Mouse (Mus musculus) layer of hippocampus, postnatal 14 days (tissue): ENCODE results near the gene Cdc73. TPM values are rescaled to one million over a fixed set of nuclear protein-coding genes. Genes with fewer than 3 reads are reported as not detected.
"Not testable (repeated sequence)": the region's sequence is repeated elsewhere in the genome, so short reads cannot be mapped to it uniquely, and the experiment has no call there.

Experiments used
- DNase-seq, 2 experiments: peaks; one replicate each; pipeline ENCODE4 v3.0.0; 2021 to 2022; ENCODE audit warnings: low spot score in 2 of 2, mixed read lengths in 1 of 2
- total RNA-seq, 2 experiments: library from RNA; stranded (reverse); gene quantifications; 2 replicates each; pipeline ENCODE4 v1.2.3; 2021

Cdc73 gene
- total RNA-seq, 2 experiments from 2014 or later, result 52.0 to 55.0 TPM

DNA sequence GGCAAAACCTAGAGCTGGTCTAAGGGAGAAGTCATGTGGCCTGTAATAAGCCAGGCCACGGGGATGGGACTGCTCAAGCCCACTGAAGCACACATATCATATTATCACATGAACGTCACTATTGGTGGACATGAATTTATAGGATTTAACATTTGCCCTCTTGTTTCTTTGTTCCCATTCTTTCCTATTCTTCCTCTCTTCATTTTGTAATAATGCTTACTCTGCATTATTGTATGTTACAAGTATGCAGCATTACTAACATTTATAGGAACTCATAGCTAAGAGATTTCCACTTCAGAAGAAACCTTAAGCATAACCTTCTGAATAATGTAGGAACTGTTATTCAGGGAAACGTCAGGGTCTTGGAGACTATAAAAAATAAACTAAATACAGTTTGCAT lies 17.8 kb downstream of the Cdc73 start:
- no peak for DNase-seq

DNA sequence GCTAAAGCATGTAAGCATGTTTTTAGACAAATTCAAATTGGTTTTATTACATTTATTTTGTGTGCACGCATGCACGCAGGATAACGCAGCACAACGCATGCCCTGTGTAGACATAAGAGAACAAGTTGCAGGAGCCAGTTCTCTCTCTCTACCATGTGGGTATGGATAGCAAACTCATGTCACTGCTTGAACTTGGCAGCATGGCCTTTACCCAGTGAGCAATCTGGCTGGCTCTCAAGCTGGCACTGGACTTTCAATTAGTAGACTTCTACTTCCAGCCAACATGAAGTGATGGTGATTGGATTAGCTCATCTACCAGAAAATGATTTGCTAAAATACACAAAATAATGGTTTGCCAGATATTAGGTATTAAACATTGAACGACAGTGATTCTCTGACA lies 21.6 kb downstream of the Cdc73 start:
- peak; percentile 14 to 72 for DNase-seq

DNA sequence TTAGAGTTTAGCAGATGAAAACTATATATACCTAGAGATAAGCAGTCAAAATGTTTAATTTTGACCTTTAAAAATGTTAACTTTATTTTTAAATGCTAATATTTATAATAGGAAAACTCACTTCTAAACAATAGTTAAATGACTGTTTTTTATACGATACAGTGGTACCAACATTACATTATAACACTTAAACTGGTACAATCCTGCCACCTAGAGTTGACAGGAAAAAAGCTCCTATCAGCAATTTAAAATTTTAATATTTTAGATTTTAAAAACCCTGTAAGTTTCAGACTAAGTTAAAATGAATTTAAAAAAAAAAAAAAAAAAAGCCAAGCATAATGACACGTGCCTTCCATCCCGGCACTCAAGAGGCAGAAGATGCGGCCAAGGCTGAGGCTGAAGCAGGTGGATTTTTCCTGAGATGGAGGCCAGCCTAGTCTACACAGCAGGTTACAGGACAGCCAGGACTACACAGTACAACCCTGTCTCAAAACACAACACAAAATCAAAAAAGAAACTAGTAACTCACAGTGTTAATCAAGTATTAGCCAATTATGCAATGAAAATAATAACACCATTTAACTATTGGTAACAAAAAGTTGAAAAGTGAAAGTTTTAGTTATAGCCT lies 26.8 kb downstream of the Cdc73 start:
- peak in 1 of 2 experiments; percentile 34 for DNase-seq

DNA sequence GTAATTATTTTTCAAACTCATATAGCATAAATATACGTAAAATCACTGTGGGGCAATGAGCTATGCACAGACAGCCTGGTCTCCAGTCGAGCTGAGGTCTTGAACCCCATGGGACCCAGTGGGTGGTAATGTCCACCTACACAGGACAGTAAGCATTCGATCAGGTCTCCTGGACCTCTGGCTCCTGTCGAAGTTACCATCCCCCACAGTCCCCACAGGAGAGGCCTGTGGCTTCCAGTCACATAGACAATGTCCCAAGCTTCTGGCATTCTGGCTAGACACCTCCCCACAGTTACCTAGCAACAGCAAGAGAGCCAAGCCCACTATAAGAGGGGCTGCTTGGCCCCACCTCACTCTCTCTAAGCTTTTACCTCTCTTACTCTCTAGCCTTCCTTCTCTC lies 37.9 kb downstream of the Cdc73 start:
- DNase-seq, result not testable (repeated sequence)

DNA sequence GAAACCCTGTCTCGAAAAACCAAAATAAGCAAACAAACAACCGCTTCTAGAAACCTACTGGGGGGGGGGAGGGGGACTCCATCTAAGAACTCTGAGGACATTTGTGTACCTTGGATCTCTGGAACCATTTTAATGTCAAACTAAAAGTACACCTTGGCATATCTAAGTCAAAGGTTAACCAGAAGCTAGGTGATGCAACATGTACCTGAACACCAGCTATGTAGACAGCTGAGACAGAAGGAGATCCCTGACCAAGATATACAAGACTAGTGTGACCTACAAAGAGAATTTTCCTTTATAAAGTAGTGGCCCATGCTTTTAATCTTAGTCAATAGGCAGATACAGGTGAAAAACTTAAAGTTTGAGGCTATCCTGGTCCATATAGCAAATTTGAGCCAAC lies 39.5 kb downstream of the Cdc73 start:
- DNase-seq, result no peak

DNA sequence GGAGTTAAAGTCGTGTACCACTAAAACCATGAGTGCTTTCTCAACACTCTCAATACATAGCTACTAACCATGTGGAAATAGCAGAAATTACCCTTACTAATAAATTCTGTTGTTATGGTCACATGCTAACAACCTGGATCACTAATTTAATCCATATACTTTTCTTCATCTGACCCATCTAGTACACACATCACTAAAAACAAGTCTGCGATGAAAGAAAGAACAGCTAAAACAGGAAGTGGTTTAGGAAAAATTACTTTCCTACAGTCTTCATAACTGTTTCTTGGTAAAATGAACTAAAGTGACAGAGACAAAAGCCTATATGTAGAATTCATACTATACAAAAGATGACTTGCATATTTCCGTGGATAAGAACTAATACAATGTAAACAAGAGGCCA lies 49.0 kb downstream of the Cdc73 start:
- no peak for DNase-seq

DNA sequence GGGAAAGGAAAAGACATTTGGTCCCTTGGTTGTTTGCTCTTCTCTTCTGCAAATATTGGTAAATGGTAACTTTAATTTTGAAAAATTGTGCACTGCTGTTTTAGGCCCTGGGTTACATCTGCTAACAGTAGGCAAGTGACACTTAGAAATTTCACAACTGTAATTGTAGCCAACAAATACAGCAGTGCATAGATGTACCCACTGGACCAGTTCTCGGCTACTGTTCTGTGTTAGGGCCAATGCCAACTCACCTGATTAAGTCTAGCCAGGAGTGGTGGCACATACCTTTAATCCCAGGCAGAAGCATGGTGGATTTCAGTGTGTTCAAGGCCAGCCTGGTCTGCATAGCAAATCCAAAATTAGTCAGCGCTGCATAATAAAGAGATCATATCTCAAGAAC lies 52.4 kb downstream of the Cdc73 start:
- no peak for DNase-seq

DNA sequence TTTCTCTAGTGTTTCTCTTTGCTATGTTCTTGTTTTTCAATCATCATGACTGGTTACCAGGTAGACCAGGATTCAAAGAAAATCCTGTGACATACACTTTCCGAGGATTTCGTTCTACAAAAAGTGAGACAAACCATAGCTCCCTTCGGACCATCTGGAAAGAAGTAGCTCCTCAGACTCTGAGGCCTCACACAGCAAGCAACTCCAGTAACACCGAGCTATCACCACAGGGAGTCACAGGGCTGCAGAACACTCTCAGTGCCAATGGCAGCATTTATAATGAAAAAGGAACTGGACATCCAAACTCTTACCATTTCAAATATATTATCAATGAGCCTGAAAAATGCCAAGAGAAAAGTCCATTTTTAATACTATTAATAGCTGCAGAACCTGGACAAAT lies 56.5 kb downstream of the Cdc73 start:
- no peak for DNase-seq

DNA sequence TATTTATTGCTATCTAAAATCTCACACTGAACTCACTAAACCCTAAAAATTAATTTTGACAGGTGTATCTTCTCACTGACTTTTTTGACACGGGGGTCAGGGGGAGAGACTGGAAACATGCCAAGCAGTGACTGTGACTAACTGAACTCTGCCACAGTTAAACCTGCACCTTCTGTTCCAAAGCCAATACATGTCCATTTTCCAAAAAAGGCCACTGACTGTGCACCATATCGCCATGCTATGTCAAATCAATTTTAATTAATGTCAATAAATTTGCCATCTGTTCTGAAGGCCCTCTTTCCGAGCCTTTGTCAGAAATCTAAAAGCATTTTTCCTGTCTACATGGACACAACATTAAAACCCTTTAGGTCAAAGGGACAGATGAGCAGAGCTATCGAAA lies 57.3 kb downstream of the Cdc73 start:
- no peak for DNase-seq

DNA sequence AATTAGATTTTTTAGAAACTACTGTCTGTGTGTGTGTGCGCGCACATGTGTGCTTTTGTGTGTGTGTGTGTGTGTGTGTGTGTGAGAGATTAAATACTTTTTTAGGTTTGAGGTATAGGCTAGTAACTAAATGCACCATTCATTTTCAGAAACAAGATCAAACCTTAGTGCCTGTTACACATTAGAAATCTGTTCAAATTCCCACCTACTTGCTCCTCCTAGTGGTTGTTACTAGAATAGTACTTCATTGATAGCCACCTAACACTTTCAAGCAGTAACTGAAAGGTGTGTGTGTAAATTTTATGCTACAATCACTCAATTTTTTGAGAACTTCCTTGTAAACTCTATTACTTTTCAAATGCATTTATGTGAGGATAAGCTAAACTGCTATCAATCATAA lies 58.5 kb downstream of the Cdc73 start:
- peak in 1 of 2 experiments; percentile 77 for DNase-seq

DNA sequence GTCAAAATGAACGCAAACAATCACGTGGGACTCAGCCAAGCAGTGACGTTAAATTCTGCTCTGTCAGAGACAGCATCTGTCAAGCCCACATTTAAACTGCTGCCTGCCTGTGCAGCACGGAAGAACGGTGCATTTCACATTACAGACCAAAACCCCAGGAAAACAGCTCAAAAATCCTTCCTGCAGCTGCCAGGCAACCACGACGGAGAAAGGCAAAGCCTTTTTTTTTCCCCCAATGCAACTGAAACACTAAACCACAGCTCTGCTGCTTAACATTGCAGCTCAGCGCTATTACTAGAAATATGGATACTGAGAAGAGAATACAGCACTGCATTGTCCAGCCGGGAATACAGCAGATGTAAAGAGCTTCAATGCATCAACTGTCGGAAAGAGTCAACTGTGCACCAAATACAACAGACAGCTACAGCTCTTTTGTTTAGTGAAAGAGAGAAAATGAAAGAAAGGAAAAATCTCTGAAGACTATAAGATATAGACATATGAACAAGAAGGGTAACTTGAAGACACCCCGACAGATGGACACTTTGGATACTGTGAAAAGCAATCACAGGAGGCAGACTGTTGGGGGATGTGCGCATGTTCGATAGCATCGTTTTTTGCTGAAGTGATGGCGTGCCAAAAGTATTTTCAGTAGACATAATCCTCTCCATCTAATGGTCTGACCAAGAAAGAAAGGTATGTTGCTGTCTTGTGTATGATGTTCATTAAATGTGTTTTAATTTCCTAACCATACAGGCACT lies 61.9 kb downstream of the Cdc73 start, which contains the start of gene B3galt2:
B3galt2 (plus strand) TSS at position 15 of the 758 bp plus-strand sequence.
- peak; percentile 71 to 85 for DNase-seq

DNA sequence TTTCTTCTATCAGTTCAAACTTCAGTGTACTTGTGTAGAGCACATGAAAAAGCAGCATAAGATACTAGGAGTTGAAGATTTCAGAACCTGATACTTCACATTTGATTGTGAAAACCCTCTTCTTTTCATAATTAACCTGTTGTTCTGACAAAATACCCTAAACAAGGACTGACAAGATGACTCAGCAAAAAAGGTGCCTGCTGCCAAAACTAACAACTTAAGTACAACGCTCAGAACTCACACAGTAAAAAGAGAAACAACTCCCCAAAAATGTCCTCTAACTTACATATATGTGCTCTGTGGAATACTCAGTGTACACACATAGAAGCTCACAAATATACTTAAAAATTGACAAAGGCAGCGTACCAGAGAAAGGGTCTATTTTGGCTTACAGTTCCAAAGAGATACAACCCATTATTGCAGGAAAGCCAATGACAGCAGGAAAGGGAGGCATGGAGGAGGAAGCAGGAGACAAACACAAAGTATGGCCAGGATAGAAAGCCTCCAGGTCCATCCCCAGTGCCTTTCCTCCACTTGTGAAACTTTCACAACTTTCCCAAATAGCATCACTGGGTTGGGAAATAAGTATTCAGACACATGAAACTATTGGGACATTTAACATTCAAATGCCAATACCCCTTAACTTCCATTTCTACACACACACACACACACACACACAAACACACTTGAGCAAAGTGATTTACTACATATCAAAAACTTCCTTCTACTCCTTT lies 69.7 kb downstream of the Cdc73 start:
- no peak for DNase-seq

DNA sequence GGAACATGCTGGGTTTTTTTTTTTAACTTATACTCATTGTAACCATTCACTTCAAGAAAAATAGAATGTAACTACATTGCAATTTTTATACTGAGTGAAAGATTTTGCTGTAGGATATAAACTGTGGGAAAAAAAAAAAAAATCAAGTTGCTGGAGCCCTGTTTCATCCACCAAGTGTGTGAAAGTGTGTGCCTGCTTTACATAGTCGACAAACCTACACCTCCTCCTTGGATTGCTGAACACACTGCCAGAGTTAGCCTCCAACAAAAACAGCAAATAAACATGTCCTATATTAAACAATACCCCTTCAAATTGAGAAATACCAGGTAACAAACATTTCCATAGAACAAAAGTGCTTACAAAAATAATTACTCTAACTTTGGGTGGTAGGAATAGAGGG lies 70.3 kb downstream of the Cdc73 start:
- DNase-seq, result no peak

DNA sequence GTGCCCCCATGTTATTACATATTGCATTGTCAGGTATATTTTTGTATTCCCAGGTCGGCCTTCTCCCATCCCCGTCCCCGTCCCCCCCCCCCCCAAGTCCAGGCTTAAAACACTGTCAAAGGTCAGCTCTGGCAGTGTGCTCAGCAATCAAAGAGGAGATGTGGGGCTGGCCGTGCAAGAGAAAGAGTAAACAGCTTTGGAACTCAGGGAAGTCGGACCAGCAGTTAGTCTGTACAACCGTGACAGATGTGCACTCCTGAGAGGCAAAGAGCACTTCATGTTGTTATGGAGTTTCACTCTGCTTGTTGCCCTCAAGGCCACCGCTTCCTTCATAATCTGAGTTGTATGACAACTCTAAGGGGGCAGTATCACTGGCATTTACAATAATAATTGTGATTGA lies 71.4 kb downstream of the Cdc73 start:
- DNase-seq, result no peak

DNA sequence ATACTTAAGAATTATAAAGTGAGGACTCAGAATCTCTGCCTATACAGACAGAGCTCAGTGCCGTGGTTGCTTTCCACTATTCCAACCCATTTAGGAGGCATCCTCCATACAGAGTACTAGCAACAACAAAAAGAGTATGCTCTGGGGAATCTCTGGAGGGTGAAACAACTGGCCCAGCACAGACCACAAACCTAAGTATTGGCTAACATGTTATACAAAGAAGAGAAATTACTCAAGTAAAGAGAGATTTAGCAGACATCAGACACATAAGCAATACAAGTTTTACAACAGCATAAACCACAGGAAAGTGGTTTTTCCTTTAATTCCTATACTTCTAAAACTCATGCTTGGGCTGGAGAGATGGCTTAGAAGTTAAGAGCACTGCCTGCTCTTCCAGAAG lies 80.1 kb downstream of the Cdc73 start:
- DNase-seq, result no peak

DNA sequence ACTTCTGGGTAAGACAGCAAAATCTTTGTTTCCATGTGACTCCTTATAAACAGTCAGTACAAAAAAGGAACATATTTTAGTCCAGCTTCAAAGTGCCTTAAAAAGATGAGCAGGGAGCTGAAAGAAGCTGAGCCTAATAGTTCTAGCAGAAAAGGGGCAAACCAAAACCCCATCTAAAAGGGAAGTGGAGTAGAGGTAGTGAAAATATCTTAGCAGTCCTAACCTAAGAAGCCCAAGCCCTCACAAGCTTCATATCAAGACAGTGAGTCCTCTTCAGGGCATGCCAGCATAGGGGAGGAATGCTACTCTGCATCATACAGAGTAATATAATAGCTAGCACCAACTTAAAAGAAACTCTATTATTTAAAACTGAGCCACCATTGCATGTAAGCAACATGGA lies 80.8 kb downstream of the Cdc73 start:
- DNase-seq, result no peak

DNA sequence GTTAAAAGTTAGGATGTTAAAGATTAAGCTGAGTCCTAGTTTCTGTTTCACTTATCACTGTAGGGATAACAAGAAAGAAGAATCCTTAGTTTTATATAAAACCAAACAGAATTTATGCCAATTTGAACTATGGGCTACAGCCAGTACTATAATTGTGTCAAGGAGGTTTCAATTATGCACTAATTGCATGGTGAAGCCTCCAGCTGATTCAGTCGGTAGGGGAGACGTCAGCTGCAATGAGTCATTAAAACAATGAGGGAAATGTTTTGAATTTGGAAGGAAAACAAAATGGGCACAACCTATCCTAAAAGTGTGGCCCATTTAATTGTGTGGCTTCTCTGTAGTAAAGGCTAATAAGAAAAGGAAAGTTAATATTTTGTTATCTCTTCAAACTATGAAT lies 82.9 kb downstream of the Cdc73 start:
- no peak for DNase-seq

DNA sequence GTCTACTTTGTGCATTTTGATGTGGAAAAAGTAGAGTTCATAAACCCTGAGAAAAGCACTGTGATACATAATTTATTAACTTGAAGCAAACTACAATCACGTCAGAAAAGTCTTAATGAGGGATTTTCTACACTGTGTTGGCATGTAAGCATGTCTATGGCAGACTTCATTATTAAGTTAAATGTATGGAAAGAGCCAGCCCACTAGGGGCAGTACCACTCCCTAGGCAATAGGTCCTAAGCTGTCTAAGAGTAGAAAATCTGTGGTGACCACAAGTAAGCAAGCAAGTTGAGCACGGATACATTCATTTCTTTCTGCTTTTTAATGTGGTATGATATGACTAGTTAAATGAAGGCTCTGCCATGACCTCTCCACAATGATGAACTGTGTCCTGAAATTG lies 89.8 kb downstream of the Cdc73 start:
- DNase-seq, result no peak

DNA sequence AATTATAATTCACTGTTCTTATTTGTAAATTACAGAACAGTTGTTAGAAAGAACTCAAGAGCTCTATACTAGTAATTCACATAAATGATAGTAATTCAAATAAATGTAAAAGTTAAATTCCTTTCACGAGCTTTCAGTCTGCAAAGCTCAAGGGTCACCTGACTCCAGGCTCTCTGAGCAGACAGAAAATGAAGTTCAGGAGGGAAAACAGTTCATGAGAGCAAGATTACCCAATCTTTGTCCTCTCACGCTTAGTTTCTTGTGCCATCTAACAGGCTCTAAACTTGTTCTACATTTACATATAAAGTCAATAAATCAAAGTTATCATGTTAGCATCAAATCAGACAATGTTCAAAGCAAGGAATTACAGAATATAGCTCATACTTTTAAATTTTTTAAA lies 93.8 kb downstream of the Cdc73 start:
- DNase-seq, result no peak

DNA sequence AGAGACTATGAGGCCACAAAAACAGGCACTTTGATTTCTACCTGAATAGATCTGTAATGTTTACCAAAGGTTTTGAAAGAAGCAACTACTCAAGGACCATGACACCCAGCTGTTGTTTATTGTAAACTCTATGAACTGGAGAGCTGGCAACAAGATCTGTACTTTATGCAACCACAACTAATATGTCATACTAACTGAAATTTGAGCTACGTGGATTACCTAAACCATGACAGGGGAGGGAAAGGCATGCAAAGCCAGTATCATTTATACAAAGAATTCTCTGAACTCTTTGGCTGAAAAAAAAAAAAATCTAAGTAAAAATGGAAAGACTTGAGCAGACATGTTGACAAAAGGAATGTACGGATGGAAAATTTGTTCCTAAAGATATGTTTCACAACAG lies 105.8 kb downstream of the Cdc73 start:
- DNase-seq, result no peak

DNA sequence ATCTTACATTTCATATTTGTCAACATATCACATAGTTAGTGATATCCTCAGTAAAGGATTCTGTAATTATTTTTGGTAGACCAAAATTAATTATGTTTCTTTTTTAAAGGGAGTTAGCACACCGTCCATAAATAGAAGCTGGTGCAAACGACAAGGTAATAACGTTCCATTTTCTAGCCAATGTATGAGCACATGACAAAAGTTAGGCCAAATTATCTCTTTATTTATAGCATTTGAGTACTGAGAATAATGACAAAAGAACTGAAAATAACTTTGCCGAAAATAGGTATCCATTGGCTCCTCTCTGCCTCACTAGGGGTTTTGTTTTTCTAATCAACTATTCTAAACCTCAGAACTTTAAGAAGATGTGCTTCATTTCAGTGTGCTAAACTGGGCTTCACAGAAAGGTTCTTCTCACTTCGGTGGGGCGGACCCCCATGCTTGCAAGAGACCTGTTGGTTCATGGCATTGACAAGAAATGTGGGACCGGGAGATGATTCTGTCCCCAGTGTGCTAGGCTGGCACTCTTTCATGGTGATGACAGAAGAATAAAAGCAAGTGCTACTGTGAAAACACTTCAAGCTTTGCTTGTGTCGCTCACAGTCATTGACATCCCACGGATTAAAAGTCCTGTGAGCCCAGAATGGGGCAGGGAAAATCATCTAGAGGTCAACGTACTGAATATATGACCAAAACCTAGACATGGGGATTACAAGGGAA lies 125.7 kb downstream of the Cdc73 start:
- DNase-seq, result no peak

DNA sequence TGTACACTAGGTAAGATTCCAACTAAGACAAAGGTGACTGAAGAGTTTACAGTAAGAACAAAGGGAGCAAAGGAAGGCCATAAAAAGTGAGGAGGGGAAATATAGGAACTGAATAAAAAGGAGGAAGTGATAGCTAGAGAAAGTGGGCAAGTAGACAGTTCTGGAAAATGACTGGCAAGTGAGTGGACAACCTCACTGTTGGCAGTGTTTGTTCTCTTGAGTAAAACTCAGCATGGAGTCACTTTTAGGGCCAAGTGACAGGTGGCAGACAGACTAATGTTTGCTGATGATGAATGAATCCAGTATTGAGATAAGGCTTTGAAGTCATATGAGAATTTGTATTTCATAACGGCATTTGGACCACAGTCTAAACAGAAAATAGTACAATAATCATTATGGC lies 144.5 kb downstream of the Cdc73 start:
- no peak for DNase-seq
